Mouse (Mus musculus) left cerebral cortex, adult 11 months (tissue): Measurements from ENCODE around the gene Lin28b.
A peak's percentile ranks its signal among the peaks of the same experiment; 100 is the strongest.
"Not testable (repeated sequence)": the region's sequence is repeated elsewhere in the genome, so short reads cannot be mapped to it uniquely, and the experiment has no call there.

Experiments used
- DNase-seq: peaks from one replicate; pipeline ENCODE4 v3.0.0; 2022; ENCODE audit warnings: low spot score

Lin28b gene

GRCm38 (mm10) chr10:45410624-45411341 is 75.4 kb downstream of the Lin28b start:
- DNase-seq = no peak

- DNase-seq = no peak
These were observed 86.4 kb downstream of the Lin28b start for GRCm38 (mm10) chr10:45399702-45400243.

- DNase-seq = no peak
These were observed 88.0 kb downstream of the Lin28b start for GRCm38 (mm10) chr10:45398211-45398610.

GRCm38 (mm10) chr10:45382637-45382958 is 103.6 kb downstream of the Lin28b start:
- no peak for DNase-seq

- DNase-seq = no peak
These were observed 104.1 kb downstream of the Lin28b start for GRCm38 (mm10) chr10:45381937-45382636.

GRCm38 (mm10) chr10:45378269-45378668 is 107.9 kb downstream of the Lin28b start:
- no peak for DNase-seq

- peak; percentile 37 for DNase-seq
These were observed 113.1 kb downstream of the Lin28b start for GRCm38 (mm10) chr10:45372994-45373692.

GRCm38 (mm10) chr10:45370545-45370944 is 115.7 kb downstream of the Lin28b start:
- DNase-seq = no peak

GRCm38 (mm10) chr10:45369639-45370038 is 116.6 kb downstream of the Lin28b start:
- no peak for DNase-seq

- no peak for DNase-seq
These were observed 119.0 kb downstream of the Lin28b start for GRCm38 (mm10) chr10:45366987-45367705.

GRCm38 (mm10) chr10:45363396-45363795 is 122.8 kb downstream of the Lin28b start:
- no peak for DNase-seq

GRCm38 (mm10) chr10:45356091-45356490 is 130.1 kb downstream of the Lin28b start:
- no peak for DNase-seq

- DNase-seq = not testable (repeated sequence)
These were observed 138.1 kb downstream of the Lin28b start for GRCm38 (mm10) chr10:45348143-45348542.

GRCm38 (mm10) chr10:45345217-45345616 is 141.0 kb downstream of the Lin28b start:
- no peak for DNase-seq

GRCm38 (mm10) chr10:45344381-45344780 is 141.8 kb downstream of the Lin28b start:
- no peak for DNase-seq

GRCm38 (mm10) chr10:45339106-45339505 is 147.1 kb downstream of the Lin28b start:
- no peak for DNase-seq

- peak; percentile 2 for DNase-seq
These were observed 150.5 kb downstream of the Lin28b start, which contains the start of gene Bves for GRCm38 (mm10) chr10:45335434-45336422. Bves (plus strand) TSS chr10:45335772.

GRCm38 (mm10) chr10:45334925-45335324 is 151.3 kb downstream of the Lin28b start:
- DNase-seq = no peak

GRCm38 (mm10) chr10:45328196-45329000 is 157.8 kb downstream of the Lin28b start:
- no peak for DNase-seq
